Mouse (Mus musculus): ENCODE data around the gene Msx3. TPM values are rescaled to one million over a fixed set of nuclear protein-coding genes. Genes with fewer than 3 reads are reported as not detected.
A peak's percentile ranks its signal among the peaks of the same experiment; 100 is the strongest.

The Msx3 gene
- polyA plus RNA-seq, 1 experiment, result not detected

GRCm38 (mm10) chr7:140090601-140091000 lies 41.7 kb upstream of the Msx3 start:
- H3K27ac ChIP-seq (ENCODE audit: insufficient read depth, low read length), result no peak overlapping the region

GRCm38 (mm10) chr7:140082242-140082678 lies 33.4 kb upstream of the Msx3 start, which contains the start of gene Caly:
Caly (minus strand) TSS chr7:140082548.
- peak; percentile 41 for TF ChIP-seq CTCF (IDR thresholded peaks at IDR 0.05; ENCODE audit: low read depth, low read length)
- TF ChIP-seq POLR2A (IDR thresholded peaks at IDR 0.05; ENCODE audit: insufficient read depth, low read length), result no peak
- TF ChIP-seq EP300 (IDR thresholded peaks at IDR 0.05; ENCODE audit: insufficient read depth, low read depth, low read length), result no peak
- no peaks in the 10 kb centered on the region for H3K27me3 ChIP-seq (ENCODE audit: control insufficient read depth, insufficient read depth, low read length, poor library complexity, severe bottlenecking)
- H3K36me3 ChIP-seq (ENCODE audit: control insufficient read depth, insufficient read depth, low read length, poor library complexity, severe bottlenecking), result no peaks in the 10 kb centered on the region
- H3K9me3 ChIP-seq (replicated peaks; ENCODE audit: control insufficient read depth, insufficient read depth, low read length, poor library complexity, severe bottlenecking), result no peaks in the 10 kb centered on the region
- no peak within 1 kb of the TSS for H3K4me3 ChIP-seq (ENCODE audit: low read depth, low read length)
- H3K9ac ChIP-seq (ENCODE audit: low read depth, poor library complexity, severe bottlenecking), result no peak within 1 kb of the TSS
- no peak within 1 kb of the TSS for H3K27ac ChIP-seq (ENCODE audit: insufficient read depth, low read length)
- H3K4me1 ChIP-seq (ENCODE audit: control insufficient read depth, insufficient read depth, low read length), result no peaks in the 10 kb centered on the region

More at GRCm38 (mm10) chr7:140090601-140091000, 41.7 kb upstream of the Msx3 start:
- H3K36me3 ChIP-seq (ENCODE audit: control insufficient read depth, insufficient read depth, low read length, poor library complexity, severe bottlenecking), result no peaks in the 10 kb centered on the region
- H3K27me3 ChIP-seq (ENCODE audit: control insufficient read depth, insufficient read depth, low read length, poor library complexity, severe bottlenecking), result no peaks in the 10 kb centered on the region
- no peak overlapping the region for H3K9ac ChIP-seq (ENCODE audit: low read depth, poor library complexity, severe bottlenecking)
- H3K4me1 ChIP-seq (ENCODE audit: control insufficient read depth, insufficient read depth, low read length), result no peaks in the 10 kb centered on the region
- H3K4me3 ChIP-seq (ENCODE audit: low read depth, low read length), result no peak overlapping the region
- no peaks in the 10 kb centered on the region for H3K9me3 ChIP-seq (replicated peaks; ENCODE audit: control insufficient read depth, insufficient read depth, low read length, poor library complexity, severe bottlenecking)
- no peak for TF ChIP-seq EP300 (IDR thresholded peaks at IDR 0.05; ENCODE audit: insufficient read depth, low read depth, low read length)
- no peak for TF ChIP-seq POLR2A (IDR thresholded peaks at IDR 0.05; ENCODE audit: insufficient read depth, low read length)
- no peak for TF ChIP-seq CTCF (IDR thresholded peaks at IDR 0.05; ENCODE audit: low read depth, low read length)

GRCm38 (mm10) chr7:140081408-140082241 lies 32.7 kb upstream of the Msx3 start:
- H3K9ac ChIP-seq (ENCODE audit: low read depth, poor library complexity, severe bottlenecking), result no peak overlapping the region
- H3K4me3 ChIP-seq (ENCODE audit: low read depth, low read length), result no peak overlapping the region
- no peaks in the 10 kb centered on the region for H3K27me3 ChIP-seq (ENCODE audit: control insufficient read depth, insufficient read depth, low read length, poor library complexity, severe bottlenecking)
- TF ChIP-seq POLR2A (IDR thresholded peaks at IDR 0.05; ENCODE audit: insufficient read depth, low read length) (no peak), CTCF (IDR thresholded peaks at IDR 0.05; ENCODE audit: low read depth, low read length) (no peak), EP300 (IDR thresholded peaks at IDR 0.05; ENCODE audit: insufficient read depth, low read depth, low read length) (no peak)
- no peak overlapping the region for H3K27ac ChIP-seq (ENCODE audit: insufficient read depth, low read length)
- H3K9me3 ChIP-seq (replicated peaks; ENCODE audit: control insufficient read depth, insufficient read depth, low read length, poor library complexity, severe bottlenecking), result no peaks in the 10 kb centered on the region
- no peaks in the 10 kb centered on the region for H3K36me3 ChIP-seq (ENCODE audit: control insufficient read depth, insufficient read depth, low read length, poor library complexity, severe bottlenecking)
- no peaks in the 10 kb centered on the region for H3K4me1 ChIP-seq (ENCODE audit: control insufficient read depth, insufficient read depth, low read length)

GRCm38 (mm10) chr7:140080503-140081156 lies 31.7 kb upstream of the Msx3 start:
- H3K4me1 ChIP-seq (ENCODE audit: control insufficient read depth, insufficient read depth, low read length), result no peaks in the 10 kb centered on the region
- TF ChIP-seq CTCF (IDR thresholded peaks at IDR 0.05; ENCODE audit: low read depth, low read length) (no peak), EP300 (IDR thresholded peaks at IDR 0.05; ENCODE audit: insufficient read depth, low read depth, low read length) (no peak), POLR2A (IDR thresholded peaks at IDR 0.05; ENCODE audit: insufficient read depth, low read length) (no peak)
- H3K36me3 ChIP-seq (ENCODE audit: control insufficient read depth, insufficient read depth, low read length, poor library complexity, severe bottlenecking), result no peaks in the 10 kb centered on the region
- H3K9me3 ChIP-seq (replicated peaks; ENCODE audit: control insufficient read depth, insufficient read depth, low read length, poor library complexity, severe bottlenecking), result no peaks in the 10 kb centered on the region
- no peak overlapping the region for H3K4me3 ChIP-seq (ENCODE audit: low read depth, low read length)
- H3K9ac ChIP-seq (ENCODE audit: low read depth, poor library complexity, severe bottlenecking), result no peak overlapping the region
- H3K27ac ChIP-seq (ENCODE audit: insufficient read depth, low read length), result no peak overlapping the region
- no peaks in the 10 kb centered on the region for H3K27me3 ChIP-seq (ENCODE audit: control insufficient read depth, insufficient read depth, low read length, poor library complexity, severe bottlenecking)

GRCm38 (mm10) chr7:140078711-140079110 lies 29.8 kb upstream of the Msx3 start:
- TF ChIP-seq CTCF (IDR thresholded peaks at IDR 0.05; ENCODE audit: low read depth, low read length), result peak; percentile 71
- no peak for TF ChIP-seq POLR2A (IDR thresholded peaks at IDR 0.05; ENCODE audit: insufficient read depth, low read length)
- no peaks in the 10 kb centered on the region for H3K9me3 ChIP-seq (replicated peaks; ENCODE audit: control insufficient read depth, insufficient read depth, low read length, poor library complexity, severe bottlenecking)
- H3K27ac ChIP-seq (ENCODE audit: insufficient read depth, low read length), result no peak overlapping the region
- no peaks in the 10 kb centered on the region for H3K4me1 ChIP-seq (ENCODE audit: control insufficient read depth, insufficient read depth, low read length)
- H3K4me3 ChIP-seq (ENCODE audit: low read depth, low read length), result no peak overlapping the region
- no peaks in the 10 kb centered on the region for H3K27me3 ChIP-seq (ENCODE audit: control insufficient read depth, insufficient read depth, low read length, poor library complexity, severe bottlenecking)
- no peaks in the 10 kb centered on the region for H3K36me3 ChIP-seq (ENCODE audit: control insufficient read depth, insufficient read depth, low read length, poor library complexity, severe bottlenecking)
- H3K9ac ChIP-seq (ENCODE audit: low read depth, poor library complexity, severe bottlenecking), result no peak overlapping the region

- no peak overlapping the region for H3K9ac ChIP-seq (ENCODE audit: low read depth, poor library complexity, severe bottlenecking)
- no peaks in the 10 kb centered on the region for H3K36me3 ChIP-seq (ENCODE audit: control insufficient read depth, insufficient read depth, low read length, poor library complexity, severe bottlenecking)
- H3K27me3 ChIP-seq (ENCODE audit: control insufficient read depth, insufficient read depth, low read length, poor library complexity, severe bottlenecking), result no peaks in the 10 kb centered on the region
- no peaks in the 10 kb centered on the region for H3K4me1 ChIP-seq (ENCODE audit: control insufficient read depth, insufficient read depth, low read length)
- no peaks in the 10 kb centered on the region for H3K9me3 ChIP-seq (replicated peaks; ENCODE audit: control insufficient read depth, insufficient read depth, low read length, poor library complexity, severe bottlenecking)
- no peak overlapping the region for H3K4me3 ChIP-seq (ENCODE audit: low read depth, low read length)
- TF ChIP-seq POLR2A (IDR thresholded peaks at IDR 0.05; ENCODE audit: insufficient read depth, low read length) (no peak), CTCF (IDR thresholded peaks at IDR 0.05; ENCODE audit: low read depth, low read length) (no peak), EP300 (IDR thresholded peaks at IDR 0.05; ENCODE audit: insufficient read depth, low read depth, low read length) (0 out of 2 replicates have a peak, but pooled peaks have one; percentile 13)
- H3K27ac ChIP-seq (ENCODE audit: insufficient read depth, low read length), result 0 out of 2 replicates have a peak overlapping the region, but pooled peaks have one; percentile 38
Observed at GRCm38 (mm10) chr7:140077698-140078097, 28.8 kb upstream of the Msx3 start.

Data from ES-Bruce4 (cell line).